Mouse (Mus musculus): Measurements from ENCODE around the gene Strn3. TPM values are rescaled to one million over a fixed set of nuclear protein-coding genes. Genes with fewer than 3 reads are reported as not detected.

The Strn3 gene
- total and polyA plus RNA-seq, 3 experiments: 22.1 to 47.9 (median 27.7) TPM

- peaks cover 6 to 25% of the 10 kb centered on the region in 2 experiments for H3K36me3 ChIP-seq (replicated peaks in 1 of 2; ENCODE audit: control insufficient read depth in 1 of 2, insufficient read depth in 1 of 2, low read length in 1 of 2)
- no peaks in the 10 kb centered on the region for H3K9me3 ChIP-seq (replicated peaks; ENCODE audit: low read length)
- no peak for DNase-seq (ENCODE audit: extremely low read depth)
Measured at GRCm38 (mm10) chr12:51636260-51636659, 55.4 kb downstream of the Strn3 start.

GRCm38 (mm10) chr12:51633481-51633880 is 58.2 kb downstream of the Strn3 start:
- dilution Hi-C loops (cut with MboI; ENCODE audit: extremely low pct_ligation_motif_present, extremely low pct_unique_long_range_greater_than_20kb, low sequenced_read_pairs) (no loop called here), in situ Hi-C loops (cut with MboI; ENCODE audit: low pct_ligation_motif_present, low pct_unique_long_range_greater_than_20kb, low sequenced_read_pairs) (no loop called here)
- H3K36me3 ChIP-seq (replicated peaks in 1 of 2; ENCODE audit: control insufficient read depth in 1 of 2, insufficient read depth in 1 of 2, low read length in 1 of 2): peaks cover 6 to 19% of the 10 kb centered on the region in 2 experiments
- no peak overlapping the region for H3K9ac ChIP-seq (ENCODE audit: insufficient read depth, low read depth)
- H3K4me2 ChIP-seq (ENCODE audit: insufficient read depth, low read depth, poor library complexity, severe bottlenecking): no peak overlapping the region
- H3K9me3 ChIP-seq (replicated peaks; ENCODE audit: low read length): no peaks in the 10 kb centered on the region
- no peaks in the 10 kb centered on the region for H3K4me1 ChIP-seq (ENCODE audit: control insufficient read depth in 1 of 2, insufficient read depth in 2 of 2)
- H3K79me2 ChIP-seq (replicated peaks; ENCODE audit: control insufficient read depth, extremely low read depth, insufficient read depth, poor library complexity, severe bottlenecking): no peaks in the 10 kb centered on the region; the same call in 1 of the 2 replicates
- H3K27me3 ChIP-seq (replicated peaks): no peaks in the 10 kb centered on the region
- no peak for DNase-seq (ENCODE audit: extremely low read depth)
- TF ChIP-seq JUND (conservative IDR thresholded peaks at IDR 0.05; ENCODE audit: low read depth, low read length) (no peak), JUN (IDR thresholded peaks at IDR 0.05; ENCODE audit: insufficient read depth, low read depth, low read length) (no peak), ZKSCAN1 (IDR thresholded peaks at IDR 0.05; ENCODE audit: borderline replicate concordance, low read depth, low read length) (no peak), IRF4 (IDR thresholded peaks at IDR 0.05; ENCODE audit: low read depth, low read length) (no peak), BHLHE40 (IDR thresholded peaks at IDR 0.05; ENCODE audit: low read depth, low read length) (no peak), RCOR1 (conservative IDR thresholded peaks at IDR 0.05; ENCODE audit: low read depth, low read length) (no peak)
- no peak overlapping the region for H3K27ac ChIP-seq (ENCODE audit: insufficient read depth, low read depth)
- H3K4me3 ChIP-seq (replicated peaks in 1 of 3; ENCODE audit: low read depth in 2 of 3, low read length in 2 of 3, poor library complexity in 1 of 3): no peak overlapping the region

More at GRCm38 (mm10) chr12:51636260-51636659, 55.4 kb downstream of the Strn3 start:
- H3K27ac ChIP-seq (ENCODE audit: insufficient read depth, low read depth): no peak overlapping the region
- dilution Hi-C loops (cut with MboI; ENCODE audit: extremely low pct_ligation_motif_present, extremely low pct_unique_long_range_greater_than_20kb, low sequenced_read_pairs): no loop called here
- no peak overlapping the region for H3K9ac ChIP-seq (ENCODE audit: insufficient read depth, low read depth)
- H3K27me3 ChIP-seq (replicated peaks): no peaks in the 10 kb centered on the region
- H3K4me3 ChIP-seq (replicated peaks in 1 of 3; ENCODE audit: low read depth in 2 of 3, low read length in 2 of 3, poor library complexity in 1 of 3): no peak overlapping the region
- no peak overlapping the region for H3K4me2 ChIP-seq (ENCODE audit: insufficient read depth, low read depth, poor library complexity, severe bottlenecking)
- no peaks in the 10 kb centered on the region for H3K4me1 ChIP-seq (ENCODE audit: control insufficient read depth in 1 of 2, insufficient read depth in 2 of 2)
- H3K79me2 ChIP-seq (replicated peaks; ENCODE audit: control insufficient read depth, extremely low read depth, insufficient read depth, poor library complexity, severe bottlenecking): no peaks in the 10 kb centered on the region; the same call in 1 of the 2 replicates
- in situ Hi-C loops (cut with MboI; ENCODE audit: low pct_ligation_motif_present, low pct_unique_long_range_greater_than_20kb, low sequenced_read_pairs): no loop called here
- TF ChIP-seq MAFK (IDR thresholded peaks at IDR 0.05; ENCODE audit: insufficient replicate concordance, low read length) (no peak), CHD2 (IDR thresholded peaks at IDR 0.05; ENCODE audit: low read length) (no peak), E2F4 (IDR thresholded peaks at IDR 0.05; ENCODE audit: insufficient replicate concordance, low read depth, low read length) (no peak), TBP (conservative IDR thresholded peaks at IDR 0.05; ENCODE audit: low read depth, low read length) (no peak), GABPA (IDR thresholded peaks at IDR 0.05; ENCODE audit: insufficient replicate concordance, low read depth, low read length) (no peak), KAT2A (IDR thresholded peaks at IDR 0.05; ENCODE audit: insufficient replicate concordance, low read length) (no peak), MAX (IDR thresholded peaks at IDR 0.05; ENCODE audit: low read length) (no peak), USF2 (conservative IDR thresholded peaks at IDR 0.05; ENCODE audit: low read depth, low read length) (no peak), NELFE (IDR thresholded peaks at IDR 0.05; ENCODE audit: low read depth, low read length) (no peak), PAX5 (IDR thresholded peaks at IDR 0.05; ENCODE audit: low read length) (no peak), ZMIZ1 (IDR thresholded peaks at IDR 0.05; ENCODE audit: low read depth, low read length) (no peak), CHD1 (IDR thresholded peaks at IDR 0.05; ENCODE audit: low read depth, low read length) (no peak), TCF12 (IDR thresholded peaks at IDR 0.05; ENCODE audit: low read depth, low read length) (no peak)

Data from CH12.LX (cell line).